Mouse (Mus musculus) embryonic facial prominence, embryonic 10.5 days (tissue): Measurements from ENCODE around the gene Lrrc61. TPM values are rescaled to one million over a fixed set of nuclear protein-coding genes. Genes with fewer than 3 reads are reported as not detected.

Source experiments
- polyA plus RNA-seq: library from polyadenylated mRNA; unstranded; fragments of >200 nt; fragmentation: Nextera tagmentation; extraction: Ambion mirVana; gene quantifications from 2 replicates; pipeline ENCODE4 v1.2.1, GENCODE M21; 2016

Gene Lrrc61
- polyA plus RNA-seq, 1 experiment from 2014 or later, result 17.7 TPM

Other genes starting within 250 kb of the Lrrc61 start
- 25.4 and 26.5 TPM in 2 replicates for gene Krba1, start 159.2 kb upstream of the Lrrc61 start, polyA plus RNA-seq
- 12.8 and 16.8 TPM in 2 replicates for gene Zfp467, start 109.0 kb upstream of the Lrrc61 start, polyA plus RNA-seq
- 0.71 and 1.2 TPM in 2 replicates for gene Sspo, start 106.6 kb upstream of the Lrrc61 start, polyA plus RNA-seq
- 22.7 and 24.1 TPM in 2 replicates for gene Atp6v0e2, start 17.2 kb upstream of the Lrrc61 start, polyA plus RNA-seq
- 2.5 and 3.0 TPM in 2 replicates for gene Rarres2, start 18.0 kb downstream of the Lrrc61 start, polyA plus RNA-seq
- not detected in 2 replicates for gene Gm45021, start 34.8 kb downstream of the Lrrc61 start, polyA plus RNA-seq
- gene Repin1, start 39.1 kb downstream of the Lrrc61 start, polyA plus RNA-seq, result 50.7 and 56.2 TPM in 2 replicates
- gene Gm44965, start 39.1 kb downstream of the Lrrc61 start, polyA plus RNA-seq, result 0.91 TPM in 1 of 2 replicates, not detected in the other
- gene Zfp775, start 47.3 kb downstream of the Lrrc61 start, polyA plus RNA-seq, result 10.1 and 10.8 TPM in 2 replicates
- 1.1 TPM in 2 replicates for gene AI854703, start 72.0 kb downstream of the Lrrc61 start, polyA plus RNA-seq
- 0.48 and 0.51 TPM in 2 replicates for gene Gimap8, start 92.4 kb downstream of the Lrrc61 start, polyA plus RNA-seq
- 5.0 and 6.0 TPM in 2 replicates for gene Gimap9, start 121.3 kb downstream of the Lrrc61 start, polyA plus RNA-seq
- gene Gimap4, start 129.8 kb downstream of the Lrrc61 start, polyA plus RNA-seq, result 7.4 and 7.5 TPM in 2 replicates
- gene Gimap6, start 153.4 kb downstream of the Lrrc61 start, polyA plus RNA-seq, result 11.5 and 12.1 TPM in 2 replicates
- 0.28 TPM in 1 of 2 replicates, not detected in the other for gene Gm28053, start 163.8 kb downstream of the Lrrc61 start, polyA plus RNA-seq
- gene Gimap7, start 163.8 kb downstream of the Lrrc61 start, polyA plus RNA-seq, result not detected in 2 replicates
- gene Gimap1, start 184.3 kb downstream of the Lrrc61 start, polyA plus RNA-seq, result 4.1 and 5.0 TPM in 2 replicates
- gene Gimap5, start 191.4 kb downstream of the Lrrc61 start, polyA plus RNA-seq, result 0.71 and 0.84 TPM in 2 replicates
- gene Gimap3, start 216.1 kb downstream of the Lrrc61 start, polyA plus RNA-seq, result not detected in 2 replicates